Mouse (Mus musculus) cerebellum, adult 18-20 months (tissue): Measurements from ENCODE around the gene Csad.
"Not testable (repeated sequence)": the region's sequence is repeated elsewhere in the genome, so short reads cannot be mapped to it uniquely, and the experiment has no call there.

Experiments
- DNase-seq, 2 experiments: peaks; one replicate each; pipeline ENCODE4 v3.0.0; 2021

Csad gene

GRCm38 (mm10) chr15:102233896-102234295 lies 29.4 kb upstream of the Csad start:
- no peak for DNase-seq

GRCm38 (mm10) chr15:102232764-102233163 lies 28.2 kb upstream of the Csad start:
- no peak for DNase-seq

- DNase-seq = no peak
Observed at GRCm38 (mm10) chr15:102231748-102232147, 27.2 kb upstream of the Csad start, which contains the start of gene Itgb7. Itgb7 (minus strand) TSS chr15:102231944.

GRCm38 (mm10) chr15:102230408-102231321 lies 26.1 kb upstream of the Csad start:
- no peak for DNase-seq

GRCm38 (mm10) chr15:102225619-102226018 lies 21.1 kb upstream of the Csad start:
- DNase-seq = not testable (repeated sequence)

- DNase-seq = no peak
Observed at GRCm38 (mm10) chr15:102224992-102225617, 20.6 kb upstream of the Csad start.

- DNase-seq = peak; percentile 88 to 90
Observed at GRCm38 (mm10) chr15:102224186-102224991, 19.9 kb upstream of the Csad start.

GRCm38 (mm10) chr15:102222386-102222785 lies 17.9 kb upstream of the Csad start:
- DNase-seq = no peak

GRCm38 (mm10) chr15:102217325-102217724 lies 12.8 kb upstream of the Csad start:
- DNase-seq = no peak

- DNase-seq = no peak
Observed at GRCm38 (mm10) chr15:102216459-102217228, 12.1 kb upstream of the Csad start.

- no peak for DNase-seq
Observed at GRCm38 (mm10) chr15:102215624-102216023, 11.1 kb upstream of the Csad start.

GRCm38 (mm10) chr15:102214132-102214531 lies 9.6 kb upstream of the Csad start:
- no peak for DNase-seq

- no peak for DNase-seq
Observed at GRCm38 (mm10) chr15:102211895-102212294, 7.4 kb upstream of the Csad start.

GRCm38 (mm10) chr15:102210816-102211215 lies 6.3 kb upstream of the Csad start:
- no peak for DNase-seq

GRCm38 (mm10) chr15:102209114-102209513 lies 4.6 kb upstream of the Csad start:
- DNase-seq = no peak

GRCm38 (mm10) chr15:102208092-102208561 lies 3.6 kb upstream of the Csad start:
- no peak for DNase-seq

- no peak for DNase-seq
Observed at GRCm38 (mm10) chr15:102207351-102207750, 2.8 kb upstream of the Csad start.

GRCm38 (mm10) chr15:102205779-102206178 lies 1.3 kb upstream of the Csad start:
- DNase-seq = peak; percentile 43 to 44

- DNase-seq = peak; percentile 57 to 85
Observed at GRCm38 (mm10) chr15:102203835-102204381, 616 bp downstream of the Csad start.

- peak; percentile 94 to 97 for DNase-seq
Observed at GRCm38 (mm10) chr15:102202971-102203834, 1.3 kb downstream of the Csad start, which contains the start of gene Zfp740. Zfp740 (plus strand) TSS chr15:102203249.

GRCm38 (mm10) chr15:102198841-102199240 lies 5.7 kb downstream of the Csad start:
- no peak for DNase-seq
